Mouse (Mus musculus) urinary bladder, postnatal 10 days (tissue): ENCODE data around the gene Arid5b.

Experiments
- DNase-seq: peaks from one replicate; pipeline ENCODE4 v3.0.0; 2022; ENCODE audit warnings: low spot score

The Arid5b gene

DNA sequence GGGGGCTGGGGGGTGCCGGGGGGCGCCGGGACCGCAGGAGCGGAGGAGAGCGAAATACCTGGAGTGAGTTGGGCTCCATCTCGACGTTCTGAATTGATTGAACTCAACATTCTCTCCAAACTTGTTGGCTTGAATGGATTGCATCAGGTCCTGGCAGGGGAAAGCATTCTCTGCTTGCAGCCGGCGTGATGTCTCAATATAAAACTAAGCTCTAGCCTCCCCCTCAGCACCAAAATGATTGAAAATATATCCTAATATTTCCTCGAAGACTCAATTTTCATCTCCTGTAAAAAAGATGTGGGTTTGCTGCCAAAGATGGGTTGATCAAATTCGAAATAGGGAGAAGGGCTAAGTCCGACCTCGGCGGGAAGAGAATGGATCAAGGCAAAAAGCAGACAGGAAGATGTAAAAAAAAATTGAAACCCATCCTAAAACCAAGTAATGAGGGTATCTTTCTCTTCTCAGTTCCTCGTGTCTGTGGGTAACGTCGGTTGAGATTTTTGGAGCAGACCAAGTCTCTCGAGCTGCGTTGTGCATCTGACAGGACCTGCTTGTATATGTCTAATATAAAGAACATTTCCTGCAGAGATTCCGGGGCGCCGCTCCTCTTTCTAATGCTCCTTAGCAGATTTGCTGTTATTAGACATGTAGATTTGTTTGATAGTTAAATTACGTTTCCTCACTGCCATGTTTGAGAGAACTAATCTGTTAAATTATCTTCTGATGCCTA lies at the start of gene Arid5b:
TSS of gene Arid5b (minus strand) at position 109 of the 730 bp plus-strand sequence.
- DNase-seq: no peak

DNA sequence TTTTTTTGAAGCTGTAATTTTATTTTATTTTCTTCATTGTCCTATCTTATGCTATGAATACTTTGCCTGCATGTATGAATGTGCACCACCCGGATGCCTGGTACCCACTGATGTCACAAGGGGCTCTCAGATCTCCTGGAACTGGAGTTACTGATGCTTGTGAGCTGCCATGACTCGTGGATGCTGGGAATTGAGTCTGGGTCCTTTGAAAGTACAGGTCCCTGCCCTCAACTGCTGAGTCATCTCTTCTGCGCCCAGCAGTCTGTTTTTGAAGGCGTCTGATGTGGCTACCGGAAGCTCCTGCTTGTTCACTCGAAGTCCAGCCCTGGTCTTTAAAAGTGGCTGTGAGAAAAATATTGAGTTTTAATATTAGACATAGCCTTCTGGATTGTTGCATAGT lies 46.8 kb upstream of the Arid5b start:
- DNase-seq: no peak

DNA sequence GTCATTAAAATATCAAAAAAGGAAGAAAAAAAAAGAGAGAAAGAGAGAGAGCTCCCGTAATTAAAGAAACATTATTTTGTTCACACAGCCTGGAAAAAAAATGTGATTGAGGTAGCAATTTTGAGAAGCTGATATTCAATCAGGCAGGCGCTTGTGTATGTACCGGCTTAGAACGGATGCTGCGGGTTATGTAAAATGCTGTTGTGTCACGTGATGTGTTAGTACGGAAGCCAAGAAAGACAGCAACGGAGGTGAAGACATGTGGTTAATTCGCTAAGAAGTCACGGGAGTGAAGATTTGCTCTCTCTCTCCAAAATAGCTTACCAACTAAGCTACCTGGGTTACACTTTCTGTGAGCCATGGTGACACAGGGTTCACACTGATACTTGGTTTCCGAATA lies 45.5 kb upstream of the Arid5b start:
- no peak for DNase-seq

DNA sequence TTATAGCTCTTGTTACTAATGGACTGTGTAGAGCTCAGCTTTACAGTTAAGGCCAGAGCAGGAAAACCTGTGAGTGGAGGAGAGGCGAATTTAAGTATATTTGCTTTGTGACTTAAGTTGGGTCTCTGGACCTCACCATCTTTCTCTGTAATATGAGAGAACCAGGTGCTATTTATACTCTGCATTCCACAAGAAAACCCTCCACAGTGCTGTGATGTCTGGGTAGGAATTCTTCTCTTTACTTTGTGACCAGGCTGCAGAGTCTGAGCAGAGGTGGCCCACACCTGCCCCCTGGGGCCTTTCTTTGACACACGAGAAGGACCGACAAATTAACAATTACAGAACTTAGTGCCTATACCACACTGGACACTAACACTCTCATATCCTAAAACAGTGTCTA lies 44.6 kb upstream of the Arid5b start:
- no peak for DNase-seq

DNA sequence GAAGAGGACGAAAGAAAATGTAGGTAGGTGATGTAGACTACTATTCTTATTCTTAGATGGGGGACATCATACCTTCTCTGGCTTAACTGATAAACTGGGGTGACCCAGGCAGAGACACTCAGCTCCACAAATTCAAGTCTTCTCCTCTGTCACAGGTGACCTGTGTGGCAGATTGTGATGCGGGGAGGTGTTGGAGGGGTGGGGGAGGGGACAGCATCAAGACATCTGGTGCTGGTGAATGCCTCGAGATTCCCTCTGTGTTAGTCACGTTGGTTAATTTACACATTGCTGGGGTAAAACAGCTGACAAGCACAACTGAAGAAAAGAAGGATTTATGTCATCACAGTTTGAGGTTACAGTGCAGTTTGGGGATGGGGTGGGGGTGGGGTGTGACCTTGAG lies 42.4 kb upstream of the Arid5b start:
- DNase-seq: no peak

DNA sequence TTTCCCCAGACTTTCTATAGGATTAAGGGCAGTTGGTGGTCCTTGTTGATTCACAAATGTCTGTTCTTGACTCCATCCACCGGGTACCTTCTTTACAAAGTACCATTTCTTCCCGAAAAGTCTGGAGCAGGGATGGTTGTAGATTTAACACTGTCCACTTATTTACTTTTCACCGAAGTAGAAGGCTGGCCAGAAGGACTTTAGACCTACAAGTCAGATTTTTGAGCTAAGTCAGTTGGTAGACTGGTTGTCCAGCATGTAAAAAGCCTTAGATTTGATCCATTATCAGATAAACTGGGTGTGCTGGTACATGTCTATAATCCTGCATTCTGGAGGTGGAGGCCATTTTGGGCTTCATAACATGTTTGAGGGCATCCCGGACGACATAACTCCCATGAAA lies 42.0 kb upstream of the Arid5b start:
- DNase-seq: no peak

DNA sequence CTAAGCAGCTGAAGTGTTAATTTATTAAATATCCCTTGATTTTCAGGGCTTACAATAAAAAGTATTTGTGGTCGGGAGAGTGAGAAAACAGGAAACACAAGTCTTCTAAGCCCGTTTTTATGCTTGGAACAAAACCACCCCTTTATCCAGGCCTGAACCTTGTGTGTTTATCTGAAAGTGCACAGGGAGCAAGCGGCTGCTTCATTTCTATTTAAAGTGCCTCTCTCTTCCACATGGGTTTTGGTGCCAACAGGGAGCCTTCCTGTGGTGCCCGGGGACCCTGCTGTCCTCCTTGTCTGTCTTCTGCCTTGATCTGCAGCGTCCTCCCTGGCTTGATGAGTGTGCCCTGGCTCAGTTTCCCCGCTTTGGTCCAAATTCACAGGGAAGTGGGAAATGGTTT lies 40.9 kb upstream of the Arid5b start:
- DNase-seq: no peak

DNA sequence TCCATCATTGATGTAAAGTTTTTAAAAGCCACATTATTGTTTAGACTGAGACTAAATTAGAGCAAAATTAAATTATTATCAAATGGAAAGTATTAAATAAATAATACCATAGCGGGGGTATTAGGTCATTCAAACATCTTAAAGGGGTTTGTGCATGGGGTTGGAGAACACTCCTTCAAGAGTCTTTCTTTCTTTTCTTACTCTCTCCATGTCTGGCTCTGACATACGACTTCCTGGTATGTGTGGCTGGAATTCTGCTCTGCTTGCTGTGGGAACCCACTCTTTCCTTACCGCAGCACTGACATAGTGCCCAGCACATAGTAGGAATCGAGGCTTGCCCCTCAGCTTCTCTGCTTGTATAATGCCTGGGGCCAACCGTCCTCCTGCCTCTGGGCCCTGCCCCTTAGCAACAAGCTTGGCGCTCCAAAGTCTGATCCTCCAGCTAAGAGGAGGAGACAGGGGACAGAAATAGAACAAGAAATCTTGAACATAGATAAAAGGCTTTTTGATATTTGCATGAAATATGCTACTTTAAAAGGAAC lies 40.0 kb upstream of the Arid5b start:
- no peak for DNase-seq

DNA sequence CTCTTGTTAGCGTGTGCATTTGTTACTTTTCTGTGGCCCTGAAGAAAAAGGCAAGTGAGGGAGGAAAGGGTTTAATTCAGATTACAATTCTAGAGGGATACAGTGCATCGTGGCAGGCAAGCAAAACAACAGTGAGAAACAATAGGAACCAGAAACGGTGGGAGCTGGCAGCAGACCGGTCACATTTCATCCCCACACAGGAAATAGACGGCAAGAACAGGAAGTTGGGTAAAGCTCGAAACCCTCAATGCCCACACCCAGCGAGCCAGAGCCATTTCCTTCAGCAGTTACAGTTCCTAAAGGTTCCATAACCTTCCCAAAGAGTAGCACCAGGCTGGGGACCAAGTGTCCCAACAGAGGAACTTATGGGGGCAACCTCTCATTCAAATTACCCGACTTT lies 34.2 kb upstream of the Arid5b start:
- DNase-seq: no peak

DNA sequence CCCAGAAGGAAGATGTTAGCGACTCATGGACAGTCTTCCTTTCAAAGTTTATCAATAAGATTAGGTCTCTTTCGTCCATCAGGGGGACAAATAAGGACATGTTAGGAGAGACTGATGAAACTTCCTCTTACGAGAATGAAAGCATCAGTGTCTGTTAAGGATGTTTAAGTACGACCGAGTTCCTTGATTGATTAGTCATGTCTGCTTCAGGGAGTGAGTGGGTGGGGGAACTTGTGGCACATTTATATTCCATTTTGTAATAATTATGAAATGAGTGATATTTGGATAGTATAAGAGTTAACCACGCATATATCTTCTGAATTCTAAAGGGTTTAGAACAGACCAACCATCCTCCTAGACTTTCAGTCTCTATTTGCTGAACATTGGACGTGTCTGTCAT lies 22.5 kb upstream of the Arid5b start:
- DNase-seq: no peak

DNA sequence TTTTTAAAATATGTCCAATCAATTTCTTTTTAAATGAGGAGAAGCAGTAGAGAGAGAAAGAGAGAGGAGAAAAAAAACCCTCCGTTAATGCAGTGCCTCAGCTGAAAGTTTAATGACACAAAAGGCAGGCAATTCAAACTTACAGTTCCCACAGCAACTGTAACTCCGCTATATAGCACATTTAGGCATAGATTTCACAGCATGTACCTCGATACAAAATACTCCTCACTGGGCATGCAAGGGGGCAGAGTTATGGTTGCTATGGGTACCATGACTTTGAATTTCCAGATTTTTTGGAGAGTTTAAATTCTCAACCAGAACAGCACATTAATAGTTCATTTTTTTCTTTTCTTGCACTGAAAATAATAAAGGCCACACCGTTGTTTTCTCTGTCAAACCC lies 10.9 kb upstream of the Arid5b start:
- no peak for DNase-seq

DNA sequence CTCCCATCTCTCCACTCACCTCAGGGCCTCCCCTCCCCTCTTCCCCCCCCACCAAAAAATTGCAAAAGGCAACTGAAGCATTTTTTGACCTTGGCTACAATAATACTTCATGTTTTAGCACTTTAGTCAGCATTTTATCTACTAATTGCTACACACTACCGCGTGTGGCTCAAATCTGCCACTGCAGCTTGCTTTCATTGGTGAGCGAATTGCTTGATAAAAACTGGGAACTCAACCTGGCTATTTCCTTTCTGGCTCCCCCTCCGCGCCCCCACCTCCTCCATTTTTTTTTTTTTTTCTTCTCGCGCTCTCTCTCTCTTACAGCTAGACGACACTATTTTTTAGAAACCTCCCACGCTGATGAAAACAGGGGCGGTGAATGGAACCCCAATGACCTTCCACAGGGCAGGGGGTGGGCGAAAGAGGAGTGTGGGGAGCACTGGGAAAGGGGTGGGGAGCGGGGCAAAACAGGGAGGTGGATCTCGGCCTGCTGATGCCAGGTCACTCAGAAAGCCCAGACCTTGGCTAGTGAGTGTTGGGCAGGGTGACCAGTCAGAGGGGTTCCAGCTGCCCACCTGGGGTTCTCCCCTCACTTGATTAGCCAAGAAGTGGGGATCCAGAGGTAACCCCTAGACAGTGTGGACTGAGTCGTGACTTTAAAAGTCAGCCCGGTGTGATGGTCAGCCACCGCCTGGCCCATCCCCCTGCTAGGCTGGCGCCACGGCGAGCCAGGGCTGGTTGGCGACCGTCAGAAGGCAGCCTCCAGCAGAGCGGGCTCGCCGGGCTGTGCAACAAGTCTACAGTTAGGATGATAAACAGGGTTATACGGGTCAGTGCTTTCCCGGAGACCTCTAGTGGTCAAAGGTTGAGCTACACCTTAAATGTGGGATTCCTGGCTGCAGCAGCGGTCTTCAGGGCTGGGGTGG lies 4.2 kb upstream of the Arid5b start:
- DNase-seq: peak; percentile 31

DNA sequence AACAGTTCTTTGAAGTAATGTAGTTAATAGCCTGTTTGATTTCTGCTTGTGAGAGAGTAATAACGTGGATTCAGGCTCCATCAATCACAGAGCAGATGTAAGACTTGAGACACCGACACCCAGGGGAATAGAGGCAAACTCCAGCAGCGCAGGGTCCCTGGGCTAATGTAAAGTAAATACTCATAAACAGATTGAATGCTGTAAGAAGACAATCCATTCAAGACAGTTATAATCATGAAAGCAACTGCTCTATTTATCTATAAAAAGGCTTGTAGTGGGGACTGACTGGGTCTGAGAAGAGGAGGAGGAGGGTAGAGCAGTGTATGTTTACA lies 3.2 kb upstream of the Arid5b start:
- DNase-seq: no peak

DNA sequence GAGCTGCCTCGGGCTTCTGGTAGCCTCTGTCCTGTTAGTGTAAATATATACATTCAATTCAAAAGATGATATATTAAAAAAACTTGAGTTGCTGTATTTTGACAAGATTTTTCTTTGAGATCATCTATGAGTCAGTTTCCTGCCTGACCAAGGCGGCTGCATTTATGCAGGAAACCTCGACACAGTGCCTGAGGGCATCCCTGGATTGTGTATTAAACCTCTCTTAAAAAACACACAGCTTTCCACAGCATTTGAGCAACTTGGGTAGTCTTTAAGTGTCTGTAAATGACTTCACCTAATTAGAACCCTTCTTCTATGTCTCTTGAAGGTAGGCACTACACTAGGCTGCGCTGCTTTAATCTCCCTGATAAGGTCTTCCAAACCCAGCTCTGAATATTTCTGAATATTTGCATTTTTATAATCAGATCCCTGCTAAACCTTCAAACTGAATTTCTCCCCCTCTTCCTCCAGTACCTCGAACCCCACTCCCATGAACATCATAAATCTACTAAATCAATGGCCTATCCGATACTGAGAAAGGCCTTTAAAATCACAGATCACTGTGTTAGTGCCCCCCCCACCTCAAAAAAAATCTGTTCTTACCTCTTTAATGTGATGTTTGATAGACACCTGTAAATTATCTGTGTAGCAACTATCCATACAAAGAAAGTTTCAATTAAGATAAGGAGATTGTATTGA lies 2.7 kb upstream of the Arid5b start:
- no peak for DNase-seq

DNA sequence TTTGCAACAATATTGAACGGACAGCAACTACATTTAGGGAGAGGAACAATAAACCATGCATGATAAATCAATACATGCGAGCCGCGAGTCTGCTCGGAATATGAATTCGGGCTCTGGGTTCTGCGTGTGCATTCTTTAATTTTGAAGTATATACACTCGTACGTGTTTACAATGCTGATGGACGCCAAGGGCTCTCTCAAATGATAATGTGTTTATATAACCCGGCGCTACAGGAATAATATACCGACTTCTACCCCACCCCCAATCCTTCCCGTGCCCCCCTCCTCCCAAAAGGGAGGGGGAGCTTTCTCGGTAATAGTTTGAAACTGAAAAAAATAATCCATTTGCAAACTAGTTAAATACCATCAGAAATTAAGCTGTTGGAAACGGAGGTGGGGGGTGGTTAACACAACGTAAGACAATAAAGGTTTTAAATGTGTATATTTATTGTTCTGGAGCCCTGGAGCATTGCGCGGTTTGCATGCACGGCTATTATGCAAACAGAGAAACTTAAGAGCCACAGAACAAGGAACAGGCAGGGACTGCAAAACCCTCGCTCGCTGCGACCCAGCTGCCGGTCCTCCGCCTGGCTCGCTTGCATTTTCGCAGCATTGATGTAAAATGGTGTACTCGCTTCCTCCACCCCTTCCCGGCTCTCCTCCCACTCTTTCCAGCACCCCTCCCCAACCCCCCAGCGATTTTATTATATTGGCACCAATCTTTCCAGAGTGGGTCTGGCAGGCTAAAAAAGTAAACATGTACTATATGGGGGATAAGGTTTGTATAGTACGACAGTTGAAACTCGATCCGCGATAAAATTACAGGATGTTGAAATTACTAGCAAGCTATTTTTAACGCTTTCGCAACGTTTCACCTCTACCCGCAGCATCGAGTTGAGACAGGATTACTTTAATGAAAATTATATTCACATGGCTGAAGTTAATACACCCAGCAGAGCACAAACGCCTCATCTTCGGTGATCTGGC lies 1.3 kb upstream of the Arid5b start:
- no peak for DNase-seq

DNA sequence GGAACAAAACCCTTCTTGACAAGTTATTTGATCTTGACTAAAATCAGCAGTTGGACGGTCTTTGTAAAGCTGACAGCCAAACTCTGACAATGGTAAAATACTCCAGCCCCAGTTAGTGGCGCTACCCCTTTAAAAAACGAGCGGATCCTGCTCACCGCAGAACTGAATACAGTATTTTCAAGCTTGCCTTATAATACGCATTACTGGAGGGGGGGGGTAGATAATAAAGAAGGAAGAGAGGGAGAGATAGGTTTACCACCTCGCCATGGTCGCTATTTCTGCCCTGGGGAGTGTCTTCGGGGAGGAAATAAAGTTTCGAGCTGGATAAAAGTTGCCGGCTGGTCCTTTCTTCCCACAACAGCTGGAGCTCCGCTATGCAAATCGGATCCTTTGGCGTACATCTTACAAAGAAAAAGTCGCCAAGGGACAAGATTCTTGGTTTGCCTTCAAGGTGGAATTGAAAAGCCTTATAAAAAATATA lies 829 bp downstream of the Arid5b start:
- no peak for DNase-seq

DNA sequence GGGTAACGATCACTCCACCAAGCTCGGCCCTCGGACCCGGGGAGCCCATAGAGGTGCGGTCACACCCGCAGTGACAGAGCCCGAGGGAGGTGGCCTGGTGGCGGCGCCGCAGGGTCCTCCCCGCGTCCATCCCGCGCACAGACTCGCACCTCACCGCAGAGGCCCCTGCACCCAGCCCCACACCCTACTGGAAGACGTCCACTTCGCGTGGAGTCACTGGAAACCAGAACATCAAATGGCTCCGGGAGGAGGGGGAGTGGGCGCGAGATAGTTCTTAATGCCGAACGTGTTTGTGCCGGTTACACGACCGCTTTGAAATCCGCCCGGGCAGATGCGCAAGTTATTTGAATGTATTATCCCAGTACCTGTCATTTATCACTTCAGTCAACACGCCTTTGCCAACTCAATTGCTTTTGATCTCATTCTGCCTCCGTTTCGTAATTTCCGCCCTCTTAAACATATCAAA lies 1.5 kb downstream of the Arid5b start:
- DNase-seq: no peak

DNA sequence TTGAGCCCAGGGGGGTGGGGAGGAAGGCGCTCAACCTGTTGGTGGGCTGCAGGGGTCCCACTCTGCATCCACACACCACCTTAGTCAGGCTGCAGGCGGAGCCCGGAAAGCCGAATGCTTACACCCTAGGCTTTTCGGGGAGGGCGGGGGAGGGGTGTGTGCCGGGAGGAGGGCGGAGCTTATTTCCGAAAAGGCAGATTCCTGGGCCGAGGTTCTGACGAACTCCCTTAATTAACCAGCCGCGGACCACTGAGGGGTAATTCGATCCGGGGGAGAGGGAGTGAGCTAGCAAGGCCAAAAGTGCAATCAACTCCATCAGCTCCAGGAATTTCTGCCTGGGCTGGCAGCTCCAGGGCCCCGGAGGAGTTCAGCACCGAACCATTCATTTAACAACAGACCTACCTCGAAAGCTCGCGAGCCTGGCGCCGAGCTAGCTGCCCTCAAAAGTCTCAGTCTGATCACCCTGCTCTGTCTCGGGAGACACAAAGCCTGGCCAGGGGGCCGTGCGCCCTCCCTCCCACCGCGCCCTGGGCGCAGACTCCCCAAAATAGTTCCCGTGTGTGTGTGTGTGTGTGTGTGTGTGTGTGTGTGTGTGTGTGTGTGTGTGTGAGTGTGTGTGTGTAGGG lies 2.1 kb downstream of the Arid5b start:
- peak; percentile 22 for DNase-seq

DNA sequence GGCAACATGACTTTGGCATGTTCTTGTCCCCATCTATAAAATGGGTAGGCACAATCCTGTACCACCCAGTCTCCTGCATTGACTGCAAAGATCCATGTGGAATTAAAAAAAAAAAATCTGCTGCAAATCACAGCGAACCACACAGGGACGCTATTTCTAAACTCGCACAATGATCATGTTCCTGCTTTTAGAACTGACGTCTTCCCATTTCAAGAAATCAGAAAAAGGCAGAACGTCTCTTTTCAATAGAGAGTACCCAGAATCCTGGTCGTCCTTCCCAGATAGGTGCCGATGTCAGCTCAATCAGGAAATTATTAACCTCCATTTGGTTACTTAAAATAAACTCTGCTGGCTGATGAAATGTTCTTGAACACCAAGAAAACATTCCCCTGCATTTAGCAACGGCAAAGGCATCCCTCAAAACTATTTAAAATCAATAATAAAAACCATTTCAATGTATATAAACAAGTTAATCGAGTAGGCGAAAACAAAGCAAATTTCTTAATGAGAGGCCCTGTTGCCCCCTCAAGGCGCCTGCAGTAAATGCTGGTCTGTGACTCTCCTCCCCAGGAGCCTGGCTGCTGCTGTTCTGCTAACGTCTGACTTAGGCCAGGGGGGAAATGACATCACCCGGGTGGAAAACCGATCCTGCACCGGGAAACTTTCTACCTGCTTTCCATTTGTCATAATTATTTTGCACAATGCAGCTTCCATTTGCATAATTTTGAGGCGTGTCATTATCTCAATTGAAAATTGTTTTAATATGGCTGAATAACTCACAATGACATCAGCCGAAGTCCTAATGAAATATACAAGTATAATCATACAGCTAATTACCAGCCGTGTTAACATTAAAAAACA lies 3.4 kb downstream of the Arid5b start:
- DNase-seq: no peak

DNA sequence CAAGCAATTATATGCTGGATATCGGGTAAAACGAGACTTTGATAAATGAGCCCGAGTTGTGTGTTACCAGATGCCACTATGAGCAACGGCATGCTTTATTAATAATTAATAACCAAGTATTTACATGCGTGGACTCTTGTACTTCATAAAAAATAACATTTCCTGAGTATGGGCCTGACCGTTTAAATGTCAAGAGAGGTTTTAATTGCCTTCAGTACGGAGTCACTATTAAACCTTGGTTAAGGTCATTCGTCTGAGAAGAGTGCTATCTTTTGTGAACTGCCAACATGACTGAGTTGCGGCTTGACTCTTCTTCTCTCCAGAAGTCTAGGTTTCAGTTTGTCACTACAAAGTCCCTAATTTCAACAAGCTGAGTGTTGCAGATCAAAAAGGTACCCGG lies 8.8 kb downstream of the Arid5b start:
- no peak for DNase-seq
